Mouse (Mus musculus): ENCODE data around the gene Iqcf4. TPM values are rescaled to one million over a fixed set of nuclear protein-coding genes. Genes with fewer than 3 reads are reported as not detected.
"Not testable (repeated sequence)": the region's sequence is repeated elsewhere in the genome, so short reads cannot be mapped to it uniquely, and the experiment has no call there.

Gene Iqcf4
- polyA plus RNA-seq (2016; fragmentation: Nextera tagmentation; extraction: Ambion mirVana) = not detected in 2 replicates

DNA sequence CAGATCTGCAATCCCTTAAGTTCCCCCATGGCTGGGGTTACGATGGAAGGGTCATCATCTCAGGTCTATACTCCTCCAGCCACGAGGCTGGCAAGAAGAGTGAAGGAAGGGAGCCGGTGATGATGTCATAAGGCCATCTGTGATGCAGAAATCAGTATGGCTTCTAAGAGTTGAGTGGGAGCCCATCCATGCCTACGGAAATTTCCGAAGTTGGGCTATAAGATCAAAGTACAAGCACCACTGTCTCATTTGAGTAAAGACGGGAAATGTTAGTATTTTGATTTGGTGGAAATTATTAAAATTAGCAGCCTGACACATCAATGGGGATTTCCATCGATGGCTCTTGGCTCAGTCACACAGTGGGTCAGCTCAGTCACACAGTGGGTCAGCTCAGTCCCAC lies at the start of gene Iqcf4:
TSS of gene Iqcf4 (minus strand) at position 101 of the 400 bp plus-strand sequence.
- WGBS = 91% methylated on average over 7 of the region's 7 CpGs
- Histone ChIP-seq H3K4me3 (no peak within 1 kb of the TSS), H3K27ac (no peak within 1 kb of the TSS), H3K9me3 (no peaks in the 10 kb centered on the region), H3K36me3 (replicated peaks) (no peaks in the 10 kb centered on the region), H3K27me3 (ENCODE audit: poor library complexity, severe bottlenecking) (no peaks in the 10 kb centered on the region), H3K4me1 (no peaks in the 10 kb centered on the region)
- no peak for DNase-seq (ENCODE audit: extremely low spot score, low spot score)

DNA sequence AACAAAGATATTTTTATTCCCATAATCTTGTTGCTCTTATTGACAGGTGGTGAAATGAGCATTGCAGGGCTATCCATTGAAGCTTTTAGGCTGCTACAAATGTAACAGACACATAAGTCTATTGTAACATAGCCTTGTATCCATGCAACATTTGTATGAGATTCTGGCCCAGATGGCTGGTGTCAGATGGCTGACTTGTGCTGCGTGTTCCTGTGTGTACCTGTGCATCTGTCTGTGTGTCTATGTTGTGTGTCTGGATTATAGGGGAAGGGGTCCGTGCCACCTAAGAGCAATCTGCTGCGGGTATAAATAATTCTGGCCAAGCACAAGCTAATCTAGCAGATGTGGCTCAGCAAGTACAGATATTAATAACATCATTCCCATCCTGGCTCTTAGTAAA lies 46.7 kb upstream of the Iqcf4 start:
- WGBS = 91% methylated on average over 3 of the region's 3 CpGs
- Histone ChIP-seq H3K4me3 (no peak overlapping the region), H3K4me1 (peaks cover 18% of the 10 kb centered on the region), H3K27me3 (ENCODE audit: poor library complexity, severe bottlenecking) (no peaks in the 10 kb centered on the region), H3K9me3 (0 out of 2 replicates have a peak, but pooled peaks cover 4% of the 10 kb centered on the region), H3K27ac (no peak overlapping the region), H3K36me3 (replicated peaks) (no peaks in the 10 kb centered on the region)
- no peak for DNase-seq (ENCODE audit: extremely low spot score, low spot score)

DNA sequence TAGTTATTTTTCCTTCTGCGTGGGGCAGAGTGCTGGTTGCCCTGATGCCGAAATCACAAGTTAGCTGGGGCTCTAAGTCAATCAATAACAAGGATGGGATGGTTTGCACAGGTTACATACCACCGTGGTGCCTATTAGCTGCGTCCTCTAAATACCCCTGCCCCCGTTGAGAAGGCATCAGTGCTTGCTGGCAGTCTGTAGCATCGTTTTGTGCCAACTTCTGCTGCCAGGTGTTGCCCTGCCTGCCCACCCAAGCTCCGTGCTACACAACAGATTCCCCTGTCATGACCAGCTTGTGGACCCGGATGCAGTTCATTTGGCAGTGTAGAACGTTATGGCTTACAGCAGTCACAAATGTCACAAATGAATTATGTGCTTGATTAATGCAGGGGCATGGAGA lies 45.5 kb upstream of the Iqcf4 start:
- no peak for DNase-seq (ENCODE audit: extremely low spot score, low spot score)
- WGBS = 90% methylated on average over 9 of the region's 9 CpGs
- no peaks in the 10 kb centered on the region for H3K27me3 ChIP-seq (ENCODE audit: poor library complexity, severe bottlenecking)
- H3K9me3 ChIP-seq = 0 out of 2 replicates have a peak, but pooled peaks cover 4% of the 10 kb centered on the region
- no peak overlapping the region for H3K4me3 ChIP-seq
- no peaks in the 10 kb centered on the region for H3K36me3 ChIP-seq (replicated peaks)
- peaks cover 18% of the 10 kb centered on the region for H3K4me1 ChIP-seq
- H3K27ac ChIP-seq = no peak overlapping the region

DNA sequence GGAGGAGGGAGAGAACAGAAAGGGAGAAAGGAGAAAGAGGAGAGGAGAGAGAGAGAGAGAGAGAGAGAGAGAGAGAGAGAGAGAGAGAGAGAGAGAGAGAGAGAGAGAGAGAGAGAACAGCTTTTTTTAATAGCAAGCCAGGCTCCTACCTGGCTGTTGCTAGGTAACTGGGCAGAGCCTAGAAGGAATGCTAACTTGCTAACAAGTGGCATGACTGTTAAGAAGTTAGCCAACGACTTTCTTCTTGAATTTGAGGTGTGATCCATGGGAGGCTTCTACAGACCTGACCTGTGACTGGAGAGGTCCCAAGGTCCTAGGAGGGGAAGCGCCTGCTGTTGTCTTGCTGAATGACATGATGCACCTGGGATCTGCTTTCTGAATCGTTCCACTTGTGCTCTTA lies 43.8 kb upstream of the Iqcf4 start:
- H3K27me3 ChIP-seq (ENCODE audit: poor library complexity, severe bottlenecking) = no peaks in the 10 kb centered on the region
- H3K4me3 ChIP-seq = no peak overlapping the region
- H3K9me3 ChIP-seq = 0 out of 2 replicates have a peak, but pooled peaks cover 4% of the 10 kb centered on the region
- peaks cover 18% of the 10 kb centered on the region for H3K4me1 ChIP-seq
- WGBS = 57% methylated on average over 3 of the region's 3 CpGs
- DNase-seq (ENCODE audit: extremely low spot score, low spot score) = no peak
- H3K36me3 ChIP-seq (replicated peaks) = no peaks in the 10 kb centered on the region
- no peak overlapping the region for H3K27ac ChIP-seq

DNA sequence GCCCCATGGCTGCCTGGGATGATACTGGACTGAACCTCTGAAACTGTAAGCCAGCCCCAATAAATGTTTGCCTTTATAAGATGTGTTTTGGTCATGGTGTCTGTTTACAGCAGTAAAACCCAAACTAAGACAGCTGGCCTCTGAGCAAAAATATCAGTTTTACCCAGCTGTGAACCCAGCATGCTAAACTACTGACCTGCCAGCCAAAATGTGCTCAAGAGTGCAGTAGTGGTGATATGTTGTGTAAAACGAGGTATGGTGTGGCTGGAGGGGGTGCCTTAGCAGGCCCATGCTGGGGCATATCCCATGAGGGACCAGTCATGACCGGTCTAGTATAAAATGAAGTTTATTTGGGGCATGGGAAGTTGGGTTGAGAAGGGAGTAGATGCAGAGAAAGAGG lies 43.2 kb upstream of the Iqcf4 start:
- no peak for DNase-seq (ENCODE audit: extremely low spot score, low spot score)
- H3K27ac ChIP-seq = no peak overlapping the region
- no peaks in the 10 kb centered on the region for H3K9me3 ChIP-seq
- WGBS = 70% methylated on average over 2 of the region's 2 CpGs
- H3K4me1 ChIP-seq = peaks cover 18% of the 10 kb centered on the region
- no peaks in the 10 kb centered on the region for H3K36me3 ChIP-seq (replicated peaks)
- H3K27me3 ChIP-seq (ENCODE audit: poor library complexity, severe bottlenecking) = no peaks in the 10 kb centered on the region
- H3K4me3 ChIP-seq = no peak overlapping the region

DNA sequence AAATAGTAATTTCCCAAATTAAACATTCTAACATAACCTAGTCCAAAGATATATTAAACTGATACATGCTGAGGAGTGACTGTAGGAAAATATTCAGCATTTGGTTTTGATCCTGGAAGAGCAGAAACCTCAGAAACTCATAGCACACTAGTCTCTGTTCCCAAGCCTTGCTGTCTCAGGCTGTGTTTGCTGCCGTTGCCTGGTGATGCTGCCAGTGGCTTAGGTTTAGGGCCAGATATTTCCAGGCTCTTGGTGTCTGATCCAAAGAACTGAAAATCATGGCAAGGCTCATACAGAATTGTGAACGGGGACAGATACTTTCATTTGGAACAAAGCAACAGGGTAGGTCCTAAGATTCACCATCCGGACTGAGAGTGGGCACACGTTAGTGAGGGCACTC lies 39.9 kb upstream of the Iqcf4 start:
- Histone ChIP-seq H3K9me3 (no peaks in the 10 kb centered on the region), H3K4me1 (peaks cover 18% of the 10 kb centered on the region), H3K36me3 (replicated peaks) (no peaks in the 10 kb centered on the region), H3K27ac (no peak overlapping the region), H3K4me3 (no peak overlapping the region), H3K27me3 (ENCODE audit: poor library complexity, severe bottlenecking) (no peaks in the 10 kb centered on the region)
- 87% methylated on average over 4 of the region's 4 CpGs for whole genome bisulfite sequencing
- DNase-seq (ENCODE audit: extremely low spot score, low spot score) = no peak

DNA sequence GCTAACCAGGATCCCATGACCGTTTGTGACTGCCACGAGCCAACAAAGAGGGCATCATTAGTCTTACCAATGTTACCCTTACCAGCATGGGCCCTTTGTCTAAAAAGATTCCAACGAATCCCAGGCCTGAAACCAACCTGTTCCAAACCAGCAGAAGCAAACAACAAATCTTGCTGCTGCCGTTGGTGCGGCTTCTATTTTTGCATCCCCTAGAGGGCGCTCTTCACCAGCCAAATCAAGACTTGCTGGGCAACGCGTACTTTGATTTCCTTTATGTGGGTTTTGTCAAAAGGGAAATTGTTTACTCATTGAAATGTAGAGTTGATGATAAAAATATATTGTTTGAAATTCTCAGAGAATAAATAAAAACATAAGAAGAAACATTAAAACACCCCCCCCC lies 29.8 kb upstream of the Iqcf4 start:
- WGBS = 30% methylated on average over 8 of the region's 8 CpGs
- no peaks in the 10 kb centered on the region for H3K9me3 ChIP-seq
- H3K27me3 ChIP-seq (ENCODE audit: poor library complexity, severe bottlenecking) = no peaks in the 10 kb centered on the region
- peak; percentile 46 for DNase-seq (ENCODE audit: extremely low spot score, low spot score)
- H3K27ac ChIP-seq = no peak overlapping the region
- no peak overlapping the region for H3K4me3 ChIP-seq
- H3K4me1 ChIP-seq = no peaks in the 10 kb centered on the region
- no peaks in the 10 kb centered on the region for H3K36me3 ChIP-seq (replicated peaks)

DNA sequence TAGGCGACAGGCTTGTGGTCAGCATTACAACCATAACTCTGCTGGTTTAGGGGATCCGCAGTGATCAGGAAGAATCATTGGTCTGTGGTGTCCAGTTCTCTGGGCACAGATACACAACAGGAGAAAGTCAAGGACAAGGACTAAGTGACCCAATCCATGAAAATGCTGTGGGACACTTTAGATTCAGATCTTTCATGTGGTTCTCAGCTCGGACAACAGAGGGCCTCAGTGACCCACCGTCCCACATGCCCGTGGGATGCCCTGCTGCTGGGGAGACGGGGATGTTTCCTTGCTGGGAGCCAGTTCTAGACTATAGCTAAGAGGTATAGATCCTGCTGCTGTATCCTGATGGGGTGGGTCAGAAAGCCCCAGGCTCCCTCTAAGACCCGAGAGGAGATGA lies 27.7 kb upstream of the Iqcf4 start:
- no peaks in the 10 kb centered on the region for H3K4me1 ChIP-seq
- no peak for DNase-seq (ENCODE audit: extremely low spot score, low spot score)
- H3K36me3 ChIP-seq (replicated peaks) = no peaks in the 10 kb centered on the region
- H3K27me3 ChIP-seq (ENCODE audit: poor library complexity, severe bottlenecking) = no peaks in the 10 kb centered on the region
- H3K4me3 ChIP-seq = no peak overlapping the region
- H3K27ac ChIP-seq = no peak overlapping the region
- no peaks in the 10 kb centered on the region for H3K9me3 ChIP-seq
- 42% methylated on average over 7 of the region's 7 CpGs for WGBS

DNA sequence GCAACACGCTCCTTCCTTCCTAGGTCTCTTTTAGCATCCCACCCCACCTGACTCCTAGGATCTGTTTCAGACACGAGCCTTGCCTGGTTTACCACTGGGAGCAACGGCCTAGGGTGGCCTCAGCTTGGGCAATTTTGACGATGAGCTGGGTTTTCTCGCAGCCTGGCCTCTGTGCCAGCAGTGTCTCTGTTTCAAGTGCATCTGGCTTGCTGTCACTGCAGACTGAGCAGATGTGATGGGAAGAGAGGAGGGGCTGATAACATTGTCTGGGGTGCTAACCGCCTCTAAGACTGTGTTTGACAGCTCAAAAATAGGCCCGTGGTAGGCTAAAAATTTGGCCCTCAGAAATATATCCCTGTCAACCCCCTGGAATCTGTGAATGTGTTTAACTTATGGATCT lies 25.0 kb upstream of the Iqcf4 start:
- H3K27me3 ChIP-seq (ENCODE audit: poor library complexity, severe bottlenecking) = no peaks in the 10 kb centered on the region
- no peaks in the 10 kb centered on the region for H3K36me3 ChIP-seq (replicated peaks)
- H3K9me3 ChIP-seq = no peaks in the 10 kb centered on the region
- DNase-seq (ENCODE audit: extremely low spot score, low spot score) = no peak
- no peaks in the 10 kb centered on the region for H3K4me1 ChIP-seq
- 74% methylated on average over 7 of the region's 7 CpGs for WGBS
- no peak overlapping the region for H3K27ac ChIP-seq
- no peak overlapping the region for H3K4me3 ChIP-seq

DNA sequence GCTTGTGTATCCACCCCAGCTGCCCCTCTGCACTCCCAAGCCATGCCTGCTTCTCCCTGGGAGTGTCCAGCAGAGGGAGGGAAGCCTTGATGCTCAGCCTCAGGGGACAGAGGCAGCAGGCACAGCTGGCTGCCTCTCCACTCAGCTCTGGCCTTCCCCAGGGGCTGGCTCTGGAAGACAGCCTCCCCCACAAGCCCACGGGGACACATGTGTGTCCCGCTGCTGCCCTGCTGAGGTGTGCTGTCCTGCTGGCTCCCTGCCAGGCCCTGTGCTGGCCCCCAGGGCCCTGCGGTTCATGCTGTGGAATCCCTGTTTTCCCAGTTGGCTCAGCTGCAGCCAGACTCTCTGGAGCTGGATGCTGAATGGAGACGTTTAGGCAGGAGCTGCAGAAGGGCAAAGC lies 24.6 kb upstream of the Iqcf4 start:
- H3K27me3 ChIP-seq (ENCODE audit: poor library complexity, severe bottlenecking); H3K4me1 ChIP-seq; DNase-seq (ENCODE audit: extremely low spot score, low spot score); H3K36me3 ChIP-seq (replicated peaks); H3K27ac ChIP-seq; H3K4me3 ChIP-seq; H3K9me3 ChIP-seq: not testable (repeated sequence)
- 46% methylated on average over 4 of the region's 4 CpGs for WGBS

DNA sequence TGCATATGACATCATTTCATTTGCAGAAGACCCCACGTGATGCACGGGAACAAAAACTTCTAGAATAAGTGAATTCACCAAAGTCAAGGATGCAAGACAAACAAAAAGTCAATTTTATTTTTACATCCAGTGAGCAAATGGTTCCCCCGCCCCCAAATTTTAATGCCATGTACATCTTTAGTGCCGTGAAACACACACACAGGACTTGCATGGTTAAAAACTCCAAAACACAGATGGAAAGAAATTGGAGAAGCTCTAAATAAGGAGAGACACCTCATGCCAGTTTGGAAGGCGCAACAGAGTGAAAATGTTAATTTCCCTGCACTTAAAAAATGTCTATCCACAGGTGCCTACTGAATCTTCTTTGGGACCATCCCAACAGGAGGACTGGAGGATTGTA lies 21.4 kb upstream of the Iqcf4 start:
- DNase-seq (ENCODE audit: extremely low spot score, low spot score) = no peak
- WGBS = 93% methylated on average over 5 of the region's 5 CpGs
- Histone ChIP-seq H3K27me3 (ENCODE audit: poor library complexity, severe bottlenecking) (no peaks in the 10 kb centered on the region), H3K36me3 (replicated peaks) (no peaks in the 10 kb centered on the region), H3K4me3 (no peak overlapping the region), H3K27ac (no peak overlapping the region), H3K4me1 (no peaks in the 10 kb centered on the region), H3K9me3 (no peaks in the 10 kb centered on the region)

DNA sequence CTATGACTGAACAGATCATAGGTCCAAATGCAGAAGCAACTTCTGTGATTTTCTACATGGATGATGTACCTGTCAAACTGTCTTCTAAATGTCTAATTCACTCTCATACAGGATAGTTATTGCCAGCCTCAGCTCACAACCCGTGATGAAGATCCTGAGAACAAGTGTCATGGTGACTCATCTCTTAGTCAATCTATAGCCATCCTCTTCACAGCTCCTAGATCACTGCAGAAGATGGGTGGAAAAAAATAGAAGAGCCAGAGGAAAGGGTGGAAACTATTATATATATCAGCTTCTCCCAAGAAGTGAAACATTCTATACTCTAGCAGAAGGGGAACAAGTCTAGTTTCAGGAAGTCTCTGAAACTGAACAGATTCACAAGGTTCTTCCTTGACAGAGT lies 11.8 kb upstream of the Iqcf4 start:
- no peak overlapping the region for H3K4me3 ChIP-seq
- DNase-seq (ENCODE audit: extremely low spot score, low spot score) = no peak
- H3K27ac ChIP-seq = no peak overlapping the region
- no peaks in the 10 kb centered on the region for H3K27me3 ChIP-seq (ENCODE audit: poor library complexity, severe bottlenecking)
- WGBS = 74% methylated on average over 1 of the region's 1 CpGs
- H3K4me1 ChIP-seq = no peaks in the 10 kb centered on the region
- H3K9me3 ChIP-seq = no peaks in the 10 kb centered on the region
- no peaks in the 10 kb centered on the region for H3K36me3 ChIP-seq (replicated peaks)

DNA sequence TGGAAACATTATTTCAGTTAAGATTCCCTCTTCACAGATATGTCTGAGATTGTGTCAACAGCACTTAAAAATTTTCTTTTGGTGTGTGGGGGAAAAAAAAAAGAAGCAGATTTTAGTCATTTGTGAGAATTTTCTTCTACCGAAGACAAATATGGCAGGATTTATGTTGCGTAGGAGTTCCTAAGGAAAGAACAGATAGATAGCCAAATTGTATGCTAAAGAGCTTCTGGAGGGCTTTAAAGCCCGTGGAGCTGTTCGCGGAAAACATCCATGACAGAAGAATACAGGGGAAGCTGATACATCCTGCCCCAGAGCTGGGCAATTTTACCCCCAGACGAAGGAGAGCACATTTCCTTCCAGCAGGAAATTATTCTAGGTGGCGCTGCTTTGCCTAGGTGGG lies 9.2 kb upstream of the Iqcf4 start:
- DNase-seq (ENCODE audit: extremely low spot score, low spot score) = no peak
- Histone ChIP-seq H3K27ac (no peak overlapping the region), H3K4me3 (no peak overlapping the region), H3K9me3 (no peaks in the 10 kb centered on the region), H3K27me3 (ENCODE audit: poor library complexity, severe bottlenecking) (no peaks in the 10 kb centered on the region), H3K4me1 (no peaks in the 10 kb centered on the region), H3K36me3 (replicated peaks) (no peaks in the 10 kb centered on the region)
- 87% methylated on average over 7 of the region's 7 CpGs for WGBS

DNA sequence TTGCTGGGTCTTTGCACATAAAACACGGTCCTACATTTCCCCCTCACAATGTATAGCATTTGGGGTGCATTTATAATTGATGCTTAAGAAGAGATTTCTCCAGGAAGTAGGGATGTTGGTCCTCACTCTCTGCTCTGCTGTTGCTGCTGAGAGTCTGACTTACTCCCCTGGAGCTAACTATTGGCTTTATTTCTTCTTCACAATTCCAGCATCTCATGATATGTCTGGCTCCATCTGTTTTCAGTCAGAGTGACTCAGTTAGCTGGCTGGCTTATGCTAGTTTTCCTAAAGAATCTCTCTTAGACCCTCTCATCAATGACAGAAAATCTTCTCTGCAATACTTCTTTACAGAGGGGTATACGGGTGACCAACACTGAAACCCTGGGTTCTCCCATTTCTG lies 5.3 kb upstream of the Iqcf4 start:
- no peaks in the 10 kb centered on the region for H3K9me3 ChIP-seq
- H3K4me3 ChIP-seq = no peak overlapping the region
- no peak for DNase-seq (ENCODE audit: extremely low spot score, low spot score)
- no peaks in the 10 kb centered on the region for H3K27me3 ChIP-seq (ENCODE audit: poor library complexity, severe bottlenecking)
- no peaks in the 10 kb centered on the region for H3K4me1 ChIP-seq
- H3K27ac ChIP-seq = no peak overlapping the region
- no peaks in the 10 kb centered on the region for H3K36me3 ChIP-seq (replicated peaks)
- 88% methylated on average over 2 of the region's 2 CpGs for WGBS

Measured in forebrain, embryonic 10.5 days (tissue).